8 mouse cellular contexts compared by ENCODE assay signal in genomic region chr15:32243096-32243785, GRCm38 (mm10). TPM values are rescaled to one million over a fixed set of nuclear protein-coding genes. Genes with fewer than 3 reads are reported as not detected.
DNase-seq lines count a peak whose midpoint lies in the region; ATAC-seq and TF ChIP-seq lines count a peak whose summit lies in the region.

No protein-coding gene starts in this region.

- no peaks in the 10 kb centered on the region for H3K9me3 ChIP-seq in embryonic facial prominence, embryonic 12.5 days
- no peaks in the 10 kb centered on the region for H3K9me3 ChIP-seq in heart, embryonic 13.5 days
- no peaks in the 10 kb centered on the region for H3K9me3 ChIP-seq in kidney, postnatal 0 days (replicated peaks; ENCODE audit: low read length)

- ATAC-seq in embryonic facial prominence, embryonic 12.5 days (ENCODE audit: insufficient number of reproducible peaks, insufficient read depth, low FRiP score, low TSS enrichment) = no peak
- ATAC-seq in heart, embryonic 13.5 days (ENCODE audit: extremely low read depth, insufficient number of reproducible peaks, low FRiP score, low TSS enrichment) = no peak
- ATAC-seq in kidney, postnatal 0 days (replicated peaks; ENCODE audit: low FRiP score, low read depth) = no peak

- peak overlapping the region; percentile 77; the same call in 1 of the 2 replicates for H3K9ac ChIP-seq in embryonic facial prominence, embryonic 12.5 days
- peak overlapping the region; percentile 86 for H3K9ac ChIP-seq in heart, embryonic 13.5 days
- peak overlapping the region; percentile 58 for H3K9ac ChIP-seq in kidney, postnatal 0 days (ENCODE audit: low read depth, low read length)

- WGBS in embryonic facial prominence, embryonic 12.5 days = 62% methylated on average over 12 of the region's 12 CpGs
- 42% methylated on average over 12 of the region's 12 CpGs for WGBS in heart, embryonic 13.5 days
- 55% methylated on average over 12 of the region's 12 CpGs for WGBS in kidney, postnatal 0 days

- H3K27ac ChIP-seq in embryonic facial prominence, embryonic 12.5 days = no peak overlapping the region; the same call in 1 of the 2 replicates
- H3K27ac ChIP-seq in heart, embryonic 13.5 days (replicated peaks) = peak overlapping the region; percentile 77
- peak overlapping the region; percentile 43 for H3K27ac ChIP-seq in kidney, postnatal 0 days
- H3K27ac ChIP-seq in layer of hippocampus, adult 2 months = no peak overlapping the region
- H3K27ac ChIP-seq in left cerebral cortex, adult 2 months = no peak overlapping the region

- peaks cover 24% of the 10 kb centered on the region; the same call in 1 of the 2 replicates for H3K4me1 ChIP-seq in embryonic facial prominence, embryonic 12.5 days
- H3K4me1 ChIP-seq in heart, embryonic 13.5 days = peaks cover 23% of the 10 kb centered on the region
- no peaks in the 10 kb centered on the region for H3K4me1 ChIP-seq in kidney, postnatal 0 days (replicated peaks; ENCODE audit: insufficient read depth, low read length)

- H3K4me2 ChIP-seq in embryonic facial prominence, embryonic 12.5 days (replicated peaks) = peak overlapping the region; percentile 91
- peak overlapping the region; percentile 100 for H3K4me2 ChIP-seq in heart, embryonic 13.5 days
- peak overlapping the region; percentile 96 for H3K4me2 ChIP-seq in kidney, postnatal 0 days (ENCODE audit: low read length)

- peak; percentile 17; the same call in 1 of the 2 replicates for TF ChIP-seq CTCF in kidney, postnatal 0 days (IDR thresholded peaks at IDR 0.05; ENCODE audit: low read depth)
- TF ChIP-seq CTCF in layer of hippocampus, adult 2 months (conservative IDR thresholded peaks at IDR 0.05) = no peak
- no peak for TF ChIP-seq CTCF in left cerebral cortex, adult 2 months (IDR thresholded peaks at IDR 0.05)

- DNase-seq in Muller cell, postnatal 12 days (ENCODE audit: inconsistent ontology term) = peak; percentile 53
- DNase-seq in kidney, postnatal 0 days (ENCODE audit: low spot score) = peak; percentile 67
- peak; percentile 37 for DNase-seq in lung, postnatal 25 days (ENCODE audit: low spot score)
- no peak for DNase-seq in layer of hippocampus, adult 2 months (ENCODE audit: low spot score in 2 of 2)
- no peak for DNase-seq in left cerebral cortex, adult 2 months (ENCODE audit: extremely low spot score in 1 of 2, low spot score in 2 of 2)
- no peak for DNase-seq in frontal cortex, postnatal 36 days (ENCODE audit: low spot score in 2 of 2)

- H3K36me3 ChIP-seq in embryonic facial prominence, embryonic 12.5 days = peaks cover 7% of the 10 kb centered on the region; the same call in 1 of the 2 replicates
- H3K36me3 ChIP-seq in heart, embryonic 13.5 days = peaks cover 16% of the 10 kb centered on the region
- H3K36me3 ChIP-seq in kidney, postnatal 0 days (ENCODE audit: insufficient read depth, low read length) = no peaks in the 10 kb centered on the region

- no peaks in the 10 kb centered on the region for H3K27me3 ChIP-seq in embryonic facial prominence, embryonic 12.5 days
- H3K27me3 ChIP-seq in heart, embryonic 13.5 days (replicated peaks) = no peaks in the 10 kb centered on the region
- no peaks in the 10 kb centered on the region for H3K27me3 ChIP-seq in kidney, postnatal 0 days (ENCODE audit: insufficient read depth, low read length)

- intact Hi-C loops in left cerebral cortex, adult 2 months (cut with DNase I) = loop anchor here (2.0 to 5.0 kb wide), 2 partner anchors 230 to 641 kb away; partner anchors contain the start of genes Cct5 and Fam173b

- peak overlapping the region; percentile 82 for H3K4me3 ChIP-seq in embryonic facial prominence, embryonic 12.5 days
- H3K4me3 ChIP-seq in heart, embryonic 13.5 days = peak overlapping the region; percentile 75
- H3K4me3 ChIP-seq in kidney, postnatal 0 days (replicated peaks; ENCODE audit: low read depth, low read length) = peak overlapping the region; percentile 69
- no peak overlapping the region for H3K4me3 ChIP-seq in layer of hippocampus, adult 2 months
- H3K4me3 ChIP-seq in left cerebral cortex, adult 2 months = no peak overlapping the region

RNA-seq across cellular contexts. Expression of gene Sema5a, which starts 1.4 kb away (rescaled TPM):
- polyA plus RNA-seq in embryonic facial prominence, embryonic 12.5 days (2016; fragmentation: Nextera tagmentation; extraction: Ambion mirVana) = 26.2 and 28.3 TPM in 2 replicates
- 5.4 and 6.3 TPM in 2 replicates for polyA plus RNA-seq in heart, embryonic 13.5 days (2015; fragmentation: Nextera tagmentation; extraction: Ambion mirVana)
- polyA plus RNA-seq in kidney, postnatal 0 days (2015; fragmentation: Nextera tagmentation; extraction: Ambion mirVana) = 21.0 and 22.1 TPM in 2 replicates
- total RNA-seq in layer of hippocampus, adult 2 months (2021) = 10 to 100 TPM; 90.1 to 98.1 TPM
- 10 to 100 TPM; 19.1 to 20.8 TPM for total RNA-seq in left cerebral cortex, adult 2 months (2021)

Comparison
In these comparisons a context has a peak if more than half of its experiments do, and no peak if none do; other contexts are left out.
1. DNase-seq: peak in Muller cell, postnatal 12 days (single experiment), kidney, postnatal 0 days (single experiment) and lung, postnatal 25 days (single experiment); none in layer of hippocampus, adult 2 months (0 of 2), left cerebral cortex, adult 2 months (0 of 2) and frontal cortex, postnatal 36 days (0 of 2).
2. H3K27ac ChIP-seq: peak in heart, embryonic 13.5 days (single experiment) and kidney, postnatal 0 days (single experiment); none in embryonic facial prominence, embryonic 12.5 days (single experiment), layer of hippocampus, adult 2 months (single experiment) and left cerebral cortex, adult 2 months (single experiment).
3. H3K4me3 ChIP-seq: peak in embryonic facial prominence, embryonic 12.5 days (single experiment), heart, embryonic 13.5 days (single experiment) and kidney, postnatal 0 days (single experiment); none in layer of hippocampus, adult 2 months (single experiment) and left cerebral cortex, adult 2 months (single experiment).
4. Peak in every context shown above with its lines, with median percentiles within 50 percentile points of each other: H3K4me2 ChIP-seq and H3K9ac ChIP-seq.